Mouse (Mus musculus): Measurements from ENCODE around the gene Klf15.

DNA sequence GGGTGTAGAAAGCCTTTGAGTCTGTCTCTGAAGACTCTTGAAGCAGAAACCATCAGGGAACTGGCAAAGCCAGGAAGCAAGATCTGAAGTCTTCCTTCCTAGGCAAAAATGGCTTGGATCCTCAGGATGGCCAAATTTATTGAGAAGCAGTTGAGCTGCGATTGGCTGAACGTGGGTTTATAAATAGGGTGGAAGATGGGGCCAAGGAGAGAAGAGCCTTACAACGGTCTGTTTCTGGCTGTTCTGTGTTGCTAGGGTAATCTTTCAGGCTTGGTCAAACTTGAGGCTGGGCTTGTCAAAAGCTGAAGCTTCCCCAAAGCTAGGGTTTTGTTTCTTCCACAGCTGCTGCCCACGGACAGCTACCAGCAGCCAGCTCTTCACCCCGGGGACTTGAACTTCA lies 22.5 kb downstream of the Klf15 start:
- TF ChIP-seq POLR2A (IDR thresholded peaks at IDR 0.05; ENCODE audit: borderline replicate concordance, extremely low read depth, low read depth, low read length) = no peak
- TF ChIP-seq CTCF (IDR thresholded peaks at IDR 0.05; ENCODE audit: insufficient read depth, low read length) = no peak

Measured in lung, adult 2 months (tissue).